Mouse (Mus musculus): ENCODE data around the gene Lsamp. TPM values are rescaled to one million over a fixed set of nuclear protein-coding genes. Genes with fewer than 3 reads are reported as not detected.

Lsamp gene
- polyA plus RNA-seq, 1 experiment: not detected

DNA sequence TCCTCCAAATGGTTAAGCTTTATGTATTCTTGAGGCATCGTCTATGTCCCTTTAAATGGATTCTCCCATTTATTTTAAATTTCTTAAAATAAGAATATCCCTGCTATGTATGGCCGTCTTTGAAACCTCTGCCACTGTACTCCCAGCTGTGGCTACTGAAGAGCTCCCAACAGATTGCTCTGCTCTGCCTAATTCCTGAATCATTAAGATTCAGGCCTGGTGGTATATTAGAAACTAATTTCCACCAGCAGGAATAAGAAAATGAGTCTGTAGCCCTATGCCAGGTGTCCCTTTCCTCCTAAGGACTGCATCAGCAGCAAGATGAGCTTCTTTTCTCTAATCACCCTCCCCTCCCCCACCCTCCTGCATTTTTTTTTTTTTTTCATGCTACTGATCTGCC, 1381.0 kb downstream of the Lsamp start:
- Histone ChIP-seq H3K36me3 (ENCODE audit: control insufficient read depth, insufficient read depth) (no peaks in the 10 kb centered on the region), H3ac (ENCODE audit: control insufficient read depth, insufficient read length) (no peak overlapping the region), H3K4me3 (no peak overlapping the region), H3K4me2 (ENCODE audit: low read depth) (no peak overlapping the region), H3K79me2 (ENCODE audit: control insufficient read depth, insufficient read depth) (no peaks in the 10 kb centered on the region), H3K27me3 (ENCODE audit: control insufficient read depth, insufficient read depth, insufficient read length) (no peaks in the 10 kb centered on the region)
- TF ChIP-seq TCF3 (IDR thresholded peaks at IDR 0.05; ENCODE audit: insufficient read length, low read depth): no peak
- TF ChIP-seq MAX (IDR thresholded peaks at IDR 0.05; ENCODE audit: low read depth): no peak
- TF ChIP-seq USF1 (IDR thresholded peaks at IDR 0.05; ENCODE audit: low read depth): no peak

- no peak overlapping the region for H3K4me2 ChIP-seq (ENCODE audit: low read depth)
- TF ChIP-seq MYOG (IDR thresholded peaks at IDR 0.05; ENCODE audit: control insufficient read depth in 1 of 3, insufficient read depth in 1 of 3, insufficient read length in 2 of 3, low read depth in 2 of 3): no peak
- no peak overlapping the region for H3K4me3 ChIP-seq
- no peaks in the 10 kb centered on the region for H3K79me2 ChIP-seq (ENCODE audit: control insufficient read depth, insufficient read depth)
- no peaks in the 10 kb centered on the region for H3K36me3 ChIP-seq (ENCODE audit: control insufficient read depth, insufficient read depth)
- no peak overlapping the region for H3ac ChIP-seq (ENCODE audit: control insufficient read depth, insufficient read length)
- no peaks in the 10 kb centered on the region for H3K27me3 ChIP-seq (ENCODE audit: control insufficient read depth, insufficient read depth, insufficient read length)
These were observed 1399.5 kb downstream of the Lsamp start for GRCm38 (mm10) chr16:41383702-41384101.

GRCm38 (mm10) chr16:41384288-41384687, 1400.1 kb downstream of the Lsamp start:
- no peak overlapping the region for H3K4me2 ChIP-seq (ENCODE audit: low read depth)
- H3ac ChIP-seq (ENCODE audit: control insufficient read depth, insufficient read length): no peak overlapping the region
- H3K36me3 ChIP-seq (ENCODE audit: control insufficient read depth, insufficient read depth): no peaks in the 10 kb centered on the region
- no peaks in the 10 kb centered on the region for H3K79me2 ChIP-seq (ENCODE audit: control insufficient read depth, insufficient read depth)
- no peak overlapping the region for H3K4me3 ChIP-seq
- H3K27me3 ChIP-seq (ENCODE audit: control insufficient read depth, insufficient read depth, insufficient read length): no peaks in the 10 kb centered on the region
- TF ChIP-seq TCF12 (IDR thresholded peaks at IDR 0.05; ENCODE audit: insufficient read depth, poor library complexity, severe bottlenecking) (no peak), POLR2AphosphoS2 (IDR thresholded peaks at IDR 0.05; ENCODE audit: insufficient read length, low read depth) (no peak), TCF3 (IDR thresholded peaks at IDR 0.05; ENCODE audit: insufficient read length, low read depth) (no peak), USF1 (IDR thresholded peaks at IDR 0.05; ENCODE audit: low read depth) (no peak), MAX (IDR thresholded peaks at IDR 0.05; ENCODE audit: low read depth) (no peak)

- TF ChIP-seq REST (IDR thresholded peaks at IDR 0.05; ENCODE audit: insufficient read depth, insufficient read length): no peak
- TF ChIP-seq SRF (IDR thresholded peaks at IDR 0.05; ENCODE audit: control insufficient read depth, insufficient read length, low read depth): no peak
- no peak for TF ChIP-seq E2F4 (IDR thresholded peaks at IDR 0.05; ENCODE audit: insufficient read depth)
- TF ChIP-seq USF1 (IDR thresholded peaks at IDR 0.05; ENCODE audit: low read depth): no peak
- no peak for TF ChIP-seq MAX (IDR thresholded peaks at IDR 0.05; ENCODE audit: low read depth)
- no peak for TF ChIP-seq POLR2AphosphoS2 (IDR thresholded peaks at IDR 0.05; ENCODE audit: insufficient read length, low read depth)
- no peak for TF ChIP-seq MYOD1 (IDR thresholded peaks at IDR 0.05; ENCODE audit: control insufficient read depth in 1 of 3, insufficient read length in 2 of 3, low read depth in 2 of 3)
- no peak for TF ChIP-seq POLR2A (IDR thresholded peaks at IDR 0.05; ENCODE audit: insufficient read length, low read depth)
- no peak for TF ChIP-seq MYOG (IDR thresholded peaks at IDR 0.05; ENCODE audit: control insufficient read depth in 1 of 3, insufficient read depth in 1 of 3, insufficient read length in 2 of 3, low read depth in 2 of 3)
- TF ChIP-seq CEBPB (IDR thresholded peaks at IDR 0.05; ENCODE audit: insufficient read depth, poor library complexity, severe bottlenecking): no peak
- no peak for TF ChIP-seq TCF12 (IDR thresholded peaks at IDR 0.05; ENCODE audit: insufficient read depth, poor library complexity, severe bottlenecking)
- TF ChIP-seq TCF3 (IDR thresholded peaks at IDR 0.05; ENCODE audit: insufficient read length, low read depth): no peak
These were observed 1424.7 kb downstream of the Lsamp start for GRCm38 (mm10) chr16:41408850-41409249.

GRCm38 (mm10) chr16:41410671-41411070, 1426.5 kb downstream of the Lsamp start:
- Histone ChIP-seq H3K79me2 (ENCODE audit: control insufficient read depth, insufficient read depth) (no peaks in the 10 kb centered on the region), H3K27me3 (ENCODE audit: control insufficient read depth, insufficient read depth, insufficient read length) (no peaks in the 10 kb centered on the region), H3K4me2 (ENCODE audit: low read depth) (no peak overlapping the region)

More at GRCm38 (mm10) chr16:41408850-41409249, 1424.7 kb downstream of the Lsamp start:
- no peak overlapping the region for H3K4me3 ChIP-seq
- H3K36me3 ChIP-seq (ENCODE audit: control insufficient read depth, insufficient read depth): no peaks in the 10 kb centered on the region
- H3ac ChIP-seq (ENCODE audit: control insufficient read depth, insufficient read length): no peak overlapping the region
- H3K4me2 ChIP-seq (ENCODE audit: low read depth): no peak overlapping the region
- no peaks in the 10 kb centered on the region for H3K27me3 ChIP-seq (ENCODE audit: control insufficient read depth, insufficient read depth, insufficient read length)
- no peaks in the 10 kb centered on the region for H3K79me2 ChIP-seq (ENCODE audit: control insufficient read depth, insufficient read depth)

More at GRCm38 (mm10) chr16:41410671-41411070, 1426.5 kb downstream of the Lsamp start:
- no peak overlapping the region for H3K4me3 ChIP-seq
- H3K36me3 ChIP-seq (ENCODE audit: control insufficient read depth, insufficient read depth): no peaks in the 10 kb centered on the region
- TF ChIP-seq MYOG (IDR thresholded peaks at IDR 0.05; ENCODE audit: control insufficient read depth in 1 of 3, insufficient read depth in 1 of 3, insufficient read length in 2 of 3, low read depth in 2 of 3) (no peak), MAX (IDR thresholded peaks at IDR 0.05; ENCODE audit: low read depth) (no peak), SRF (IDR thresholded peaks at IDR 0.05; ENCODE audit: control insufficient read depth, insufficient read length, low read depth) (no peak), CEBPB (IDR thresholded peaks at IDR 0.05; ENCODE audit: insufficient read depth, poor library complexity, severe bottlenecking) (no peak), USF1 (IDR thresholded peaks at IDR 0.05; ENCODE audit: low read depth) (no peak), REST (IDR thresholded peaks at IDR 0.05; ENCODE audit: insufficient read depth, insufficient read length) (no peak), E2F4 (IDR thresholded peaks at IDR 0.05; ENCODE audit: insufficient read depth) (no peak), TCF3 (IDR thresholded peaks at IDR 0.05; ENCODE audit: insufficient read length, low read depth) (no peak), TCF12 (IDR thresholded peaks at IDR 0.05; ENCODE audit: insufficient read depth, poor library complexity, severe bottlenecking) (no peak), MYOD1 (IDR thresholded peaks at IDR 0.05; ENCODE audit: control insufficient read depth in 1 of 3, insufficient read length in 2 of 3, low read depth in 2 of 3) (no peak), POLR2A (IDR thresholded peaks at IDR 0.05; ENCODE audit: insufficient read length, low read depth) (no peak), POLR2AphosphoS2 (IDR thresholded peaks at IDR 0.05; ENCODE audit: insufficient read length, low read depth) (no peak)
- H3ac ChIP-seq (ENCODE audit: control insufficient read depth, insufficient read length): no peak overlapping the region
